Mouse (Mus musculus): ENCODE measurements around the gene Cnpy4.
"Not testable (repeated sequence)": the region's sequence is repeated elsewhere in the genome, so short reads cannot be mapped to it uniquely, and the experiment has no call there.

The Cnpy4 gene

GRCm38 (mm10) chr5:138207253-138207652 is 20.0 kb downstream of the Cnpy4 start:
- no peak for DNase-seq

- no peak for DNase-seq
These were observed 20.6 kb downstream of the Cnpy4 start for GRCm38 (mm10) chr5:138207873-138208272.

- not testable (repeated sequence) for DNase-seq
These were observed 29.3 kb downstream of the Cnpy4 start for GRCm38 (mm10) chr5:138216632-138217031.

GRCm38 (mm10) chr5:138219864-138220263 is 32.6 kb downstream of the Cnpy4 start:
- DNase-seq = no peak

GRCm38 (mm10) chr5:138222111-138222510 is 34.8 kb downstream of the Cnpy4 start:
- peak; percentile 84 for DNase-seq

GRCm38 (mm10) chr5:138223287-138223686 is 36.0 kb downstream of the Cnpy4 start:
- DNase-seq = no peak

- DNase-seq = no peak
These were observed 38.4 kb downstream of the Cnpy4 start, which contains the start of gene Nxpe5 for GRCm38 (mm10) chr5:138225700-138226099. Nxpe5 (plus strand) TSS chr5:138225898.

- DNase-seq = no peak
These were observed 39.2 kb downstream of the Cnpy4 start for GRCm38 (mm10) chr5:138226491-138226890.

- DNase-seq = no peak
These were observed 40.1 kb downstream of the Cnpy4 start for GRCm38 (mm10) chr5:138227367-138227766.

GRCm38 (mm10) chr5:138228026-138228425 is 40.7 kb downstream of the Cnpy4 start:
- DNase-seq = no peak

GRCm38 (mm10) chr5:138229511-138229910 is 42.2 kb downstream of the Cnpy4 start:
- DNase-seq = no peak

- DNase-seq = no peak
These were observed 46.5 kb downstream of the Cnpy4 start for GRCm38 (mm10) chr5:138233778-138234177.

GRCm38 (mm10) chr5:138234224-138234623 is 46.9 kb downstream of the Cnpy4 start:
- DNase-seq = no peak

GRCm38 (mm10) chr5:138241511-138241910 is 54.2 kb downstream of the Cnpy4 start:
- no peak for DNase-seq
